8 mouse cellular contexts compared by ENCODE assay signal in the genomic region with DNA sequence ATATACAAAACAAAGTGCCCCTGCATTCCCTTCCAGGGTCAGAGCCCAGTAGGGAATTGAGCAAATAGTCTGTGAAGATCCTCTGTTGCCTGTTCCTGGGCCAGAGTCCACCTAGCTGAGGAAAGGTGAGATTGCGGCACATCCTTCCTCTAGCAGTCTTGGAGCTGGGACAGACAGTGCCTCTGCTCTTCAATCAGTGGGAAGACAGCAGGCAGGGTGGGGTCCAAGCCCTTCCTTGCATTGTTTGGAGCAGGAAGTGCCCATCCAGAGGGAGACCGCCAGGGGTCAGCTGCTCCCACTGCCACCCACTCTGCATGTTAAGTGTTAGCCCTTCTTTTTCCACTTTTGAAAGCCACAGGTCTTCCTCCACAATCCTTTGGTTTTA. TPM values are rescaled to one million over a fixed set of nuclear protein-coding genes. Genes with fewer than 3 reads are reported as not detected.
DNase-seq lines count a peak whose midpoint lies in the region; ATAC-seq and TF ChIP-seq lines count a peak whose summit lies in the region.

No protein-coding gene starts in this region.

- peaks cover 1% of the 10 kb centered on the region; the same call in 1 of the 2 replicates for H3K36me3 ChIP-seq in liver, adult 2 months (ENCODE audit: control insufficient read depth, insufficient read depth, low read length)
- H3K36me3 ChIP-seq in liver, embryonic 12.5 days = peaks cover 70% of the 10 kb centered on the region
- peaks cover 99% of the 10 kb centered on the region for H3K36me3 ChIP-seq in limb, embryonic 10.5 days
- peaks cover 60% of the 10 kb centered on the region for H3K36me3 ChIP-seq in midbrain, embryonic 15.5 days (replicated peaks)

- no peak for TF ChIP-seq POLR2A in liver, adult 2 months (IDR thresholded peaks at IDR 0.05; ENCODE audit: extremely low read depth, insufficient read depth, low read length)

- no peaks in the 10 kb centered on the region for H3K9me3 ChIP-seq in liver, embryonic 12.5 days (replicated peaks)
- no peaks in the 10 kb centered on the region for H3K9me3 ChIP-seq in limb, embryonic 10.5 days (replicated peaks)
- no peaks in the 10 kb centered on the region for H3K9me3 ChIP-seq in midbrain, embryonic 15.5 days

- WGBS in liver, adult 2 months = 70% methylated on average over 2 of the region's 2 CpGs
- 68% methylated on average over 2 of the region's 2 CpGs for WGBS in liver, embryonic 12.5 days (ENCODE audit: insufficient replicate concordance)
- 85% methylated on average over 2 of the region's 2 CpGs for WGBS in limb, embryonic 10.5 days
- 84% methylated on average over 2 of the region's 2 CpGs for WGBS in midbrain, embryonic 15.5 days

- peak; percentile 24; the same call in 1 of the 2 replicates for TF ChIP-seq CTCF in liver, adult 2 months (IDR thresholded peaks at IDR 0.05; ENCODE audit: low read depth, low read length)

- no peaks in the 10 kb centered on the region for H3K79me2 ChIP-seq in liver, adult 2 months (ENCODE audit: control insufficient read depth, insufficient read depth, low read length)

- H3K4me1 ChIP-seq in liver, adult 2 months (ENCODE audit: control insufficient read depth, insufficient read depth, low read length) = peaks cover 2% of the 10 kb centered on the region; the same call in 1 of the 2 replicates
- H3K4me1 ChIP-seq in liver, embryonic 12.5 days = peaks cover 13% of the 10 kb centered on the region
- H3K4me1 ChIP-seq in limb, embryonic 10.5 days = peaks cover 13% of the 10 kb centered on the region; the same call in 1 of the 2 replicates
- H3K4me1 ChIP-seq in midbrain, embryonic 15.5 days = no peaks in the 10 kb centered on the region; the same call in 1 of the 2 replicates

- no peaks in the 10 kb centered on the region for H3K27me3 ChIP-seq in liver, adult 2 months (ENCODE audit: control insufficient read depth, insufficient read depth, low read length)
- no peaks in the 10 kb centered on the region for H3K27me3 ChIP-seq in liver, embryonic 12.5 days (replicated peaks)
- H3K27me3 ChIP-seq in limb, embryonic 10.5 days (ENCODE audit: low read depth, poor library complexity, severe bottlenecking) = no peaks in the 10 kb centered on the region
- no peaks in the 10 kb centered on the region for H3K27me3 ChIP-seq in midbrain, embryonic 15.5 days (replicated peaks)

- no peak overlapping the region for H3K4me2 ChIP-seq in liver, embryonic 12.5 days
- H3K4me2 ChIP-seq in midbrain, embryonic 15.5 days = no peak overlapping the region

- no peak for DNase-seq in liver, adult 2 months (ENCODE audit: extremely low read depth, low read depth, low spot score)
- peak; percentile 68 for DNase-seq in heart, postnatal 25 days (ENCODE audit: low spot score)
- no peak for DNase-seq in limb, embryonic 10.5 days (ENCODE audit: low spot score)
- no peak for DNase-seq in c-Kit-positive CD71-positive TER-119-positive erythroid progenitor cells, embryonic 14.5 days (ENCODE audit: low spot score)
- DNase-seq in layer of hippocampus, adult 18-20 months (ENCODE audit: low spot score in 2 of 2) = no peak

- H3K4me3 ChIP-seq in liver, adult 2 months (ENCODE audit: insufficient read depth, low read depth, low read length) = no peak overlapping the region
- H3K4me3 ChIP-seq in liver, embryonic 12.5 days = no peak overlapping the region
- H3K4me3 ChIP-seq in limb, embryonic 10.5 days = no peak overlapping the region
- no peak overlapping the region for H3K4me3 ChIP-seq in midbrain, embryonic 15.5 days

- ATAC-seq in liver, embryonic 12.5 days = no peak
- ATAC-seq in midbrain, embryonic 15.5 days (replicated peaks) = peak; percentile 29; the same call in 1 of the 2 replicates
- no peak for ATAC-seq in cerebellum, adult (ENCODE audit: insufficient number of reproducible peaks, low FRiP score, low TSS enrichment)

- H3K9ac ChIP-seq in liver, adult 2 months (ENCODE audit: low read depth, low read length) = no peak overlapping the region
- H3K9ac ChIP-seq in liver, embryonic 12.5 days = no peak overlapping the region
- H3K9ac ChIP-seq in midbrain, embryonic 15.5 days = no peak overlapping the region

- intact Hi-C loops in heart, postnatal 25 days (cut with DNase I) = loop anchor here (1.0 to 5.0 kb wide), 3 partner anchors 26 to 155 kb away; a partner anchor contains a TSS

- peak overlapping the region; percentile 32 for H3K27ac ChIP-seq in liver, adult 2 months (replicated peaks; ENCODE audit: insufficient read depth, low read depth, low read length)
- no peak overlapping the region for H3K27ac ChIP-seq in liver, embryonic 12.5 days
- peak overlapping the region; percentile 61 for H3K27ac ChIP-seq in limb, embryonic 10.5 days
- peak overlapping the region; percentile 78 for H3K27ac ChIP-seq in midbrain, embryonic 15.5 days

RNA-seq across cellular contexts. Expression of a gene that starts 21.6 kb away (rescaled TPM):
- total RNA-seq in liver, adult 2 months (2014; rRNA removed) = under 0.01 TPM in 1 of 2 replicates, not detected in the other
- 0.02 TPM in 1 of 2 replicates, not detected in the other for polyA plus RNA-seq in liver, adult 2 months (2012; rRNA removed)
- polyA plus RNA-seq in liver, embryonic 12.5 days (2016; fragmentation: Nextera tagmentation; extraction: Ambion mirVana) = 0.06 TPM in 2 replicates
- total RNA-seq in heart, postnatal 25 days (2021) = not detected
- 0.21 and 0.29 TPM in 2 replicates for polyA plus RNA-seq in limb, embryonic 10.5 days (2016; fragmentation: Nextera tagmentation; extraction: Ambion mirVana)
- polyA plus RNA-seq in midbrain, embryonic 15.5 days (2015; fragmentation: Nextera tagmentation; extraction: Ambion mirVana) = 0.62 and 0.75 TPM in 2 replicates
- total RNA-seq in layer of hippocampus, adult 18-20 months (2021) = 1 to 10 TPM; 1.6 to 2.2 TPM

RNA-seq across cellular contexts. Expression of a gene that starts 22.4 kb away (rescaled TPM):
- total RNA-seq in liver, adult 2 months (2014; rRNA removed) = 7.9 and 8.6 TPM in 2 replicates
- 15.8 and 27.9 TPM in 2 replicates for polyA plus RNA-seq in liver, adult 2 months (2012; rRNA removed)
- 13.8 and 15.5 TPM in 2 replicates for polyA plus RNA-seq in liver, embryonic 12.5 days (2016; fragmentation: Nextera tagmentation; extraction: Ambion mirVana)
- 10 to 100 TPM; 20.2 to 20.7 TPM for total RNA-seq in heart, postnatal 25 days (2021)
- polyA plus RNA-seq in limb, embryonic 10.5 days (2016; fragmentation: Nextera tagmentation; extraction: Ambion mirVana) = 59.3 and 71.2 TPM in 2 replicates
- 129 and 132 TPM in 2 replicates for polyA plus RNA-seq in midbrain, embryonic 15.5 days (2015; fragmentation: Nextera tagmentation; extraction: Ambion mirVana)
- 10 to 100 TPM; 93.2 to 93.7 TPM for total RNA-seq in layer of hippocampus, adult 18-20 months (2021)

RNA-seq across cellular contexts. Expression of a gene that starts 53.0 kb away (rescaled TPM):
- total RNA-seq in liver, adult 2 months (2014; rRNA removed) = 1.3 and 2.5 TPM in 2 replicates
- polyA plus RNA-seq in liver, adult 2 months (2012; rRNA removed) = 1.7 and 2.2 TPM in 2 replicates
- 7.4 and 8.6 TPM in 2 replicates for polyA plus RNA-seq in liver, embryonic 12.5 days (2016; fragmentation: Nextera tagmentation; extraction: Ambion mirVana)
- 10 to 100 TPM; 20.1 to 21.1 TPM for total RNA-seq in heart, postnatal 25 days (2021)
- 30.4 and 42.2 TPM in 2 replicates for polyA plus RNA-seq in limb, embryonic 10.5 days (2016; fragmentation: Nextera tagmentation; extraction: Ambion mirVana)
- 9.1 and 10.0 TPM in 2 replicates for polyA plus RNA-seq in midbrain, embryonic 15.5 days (2015; fragmentation: Nextera tagmentation; extraction: Ambion mirVana)
- total RNA-seq in layer of hippocampus, adult 18-20 months (2021) = 1 to 10 TPM; 7.1 to 8.8 TPM
